Mouse (Mus musculus): ENCODE measurements around the gene Ddit4. TPM values are rescaled to one million over a fixed set of nuclear protein-coding genes. Genes with fewer than 3 reads are reported as not detected.
A peak's percentile ranks its signal among the peaks of the same experiment; 100 is the strongest.

Gene Ddit4
- total and polyA plus RNA-seq, 3 experiments, result 39.5 to 136 (median 50.6) TPM

DNA sequence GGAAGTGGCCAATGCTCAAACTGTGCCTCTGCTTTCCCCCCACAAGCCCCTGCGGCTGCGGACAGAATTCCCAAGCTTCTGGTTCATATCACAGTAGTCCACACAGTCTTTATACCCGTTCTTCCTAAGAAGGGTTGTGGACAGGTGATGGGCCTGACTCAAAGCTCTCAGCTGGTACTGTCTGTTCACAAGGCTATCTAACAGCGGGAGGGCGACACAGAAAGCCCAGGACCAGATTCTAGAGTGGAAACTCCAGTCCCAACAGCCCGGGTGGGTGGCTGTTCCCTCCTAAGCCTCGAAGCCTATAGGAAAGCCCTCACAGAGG, 31.2 kb downstream of the Ddit4 start:
- dilution Hi-C loops (cut with MboI; ENCODE audit: extremely low pct_ligation_motif_present, extremely low pct_unique_long_range_greater_than_20kb, low sequenced_read_pairs) (no loop called here), in situ Hi-C loops (cut with MboI; ENCODE audit: low pct_ligation_motif_present, low pct_unique_long_range_greater_than_20kb, low sequenced_read_pairs) (loop anchor here (25.0 kb wide), 1 partner anchor 467 kb away; the partner anchor contains the start of gene Gm17455)
- Histone ChIP-seq H3K4me3 (replicated peaks in 1 of 3; ENCODE audit: low read depth in 2 of 3, low read length in 2 of 3, poor library complexity in 1 of 3) (peak overlapping the region in 1 of 3 experiments; percentile 45), H3K79me2 (replicated peaks; ENCODE audit: control insufficient read depth, extremely low read depth, insufficient read depth, poor library complexity, severe bottlenecking) (no peaks in the 10 kb centered on the region), H3K4me1 (ENCODE audit: control insufficient read depth in 1 of 2, insufficient read depth in 2 of 2) (peaks cover 13 to 55% of the 10 kb centered on the region in 2 experiments), H3K36me3 (replicated peaks in 1 of 2; ENCODE audit: control insufficient read depth in 1 of 2, insufficient read depth in 1 of 2, low read length in 1 of 2) (no peaks in the 10 kb centered on the region), H3K4me2 (ENCODE audit: insufficient read depth, low read depth, poor library complexity, severe bottlenecking) (peak overlapping the region; percentile 26), H3K27me3 (replicated peaks) (no peaks in the 10 kb centered on the region), H3K9ac (ENCODE audit: insufficient read depth, low read depth) (peak overlapping the region; percentile 4), H3K27ac (ENCODE audit: insufficient read depth, low read depth) (no peak overlapping the region), H3K9me3 (replicated peaks; ENCODE audit: low read length) (no peaks in the 10 kb centered on the region)
- DNase-seq (ENCODE audit: extremely low read depth), result no peak
- 0 out of 2 replicates have a peak, but pooled peaks have one; percentile 15 for TF ChIP-seq TBP (conservative IDR thresholded peaks at IDR 0.05; ENCODE audit: low read depth, low read length)
- no peak for TF ChIP-seq MXI1 (IDR thresholded peaks at IDR 0.05; ENCODE audit: low read depth, low read length)

DNA sequence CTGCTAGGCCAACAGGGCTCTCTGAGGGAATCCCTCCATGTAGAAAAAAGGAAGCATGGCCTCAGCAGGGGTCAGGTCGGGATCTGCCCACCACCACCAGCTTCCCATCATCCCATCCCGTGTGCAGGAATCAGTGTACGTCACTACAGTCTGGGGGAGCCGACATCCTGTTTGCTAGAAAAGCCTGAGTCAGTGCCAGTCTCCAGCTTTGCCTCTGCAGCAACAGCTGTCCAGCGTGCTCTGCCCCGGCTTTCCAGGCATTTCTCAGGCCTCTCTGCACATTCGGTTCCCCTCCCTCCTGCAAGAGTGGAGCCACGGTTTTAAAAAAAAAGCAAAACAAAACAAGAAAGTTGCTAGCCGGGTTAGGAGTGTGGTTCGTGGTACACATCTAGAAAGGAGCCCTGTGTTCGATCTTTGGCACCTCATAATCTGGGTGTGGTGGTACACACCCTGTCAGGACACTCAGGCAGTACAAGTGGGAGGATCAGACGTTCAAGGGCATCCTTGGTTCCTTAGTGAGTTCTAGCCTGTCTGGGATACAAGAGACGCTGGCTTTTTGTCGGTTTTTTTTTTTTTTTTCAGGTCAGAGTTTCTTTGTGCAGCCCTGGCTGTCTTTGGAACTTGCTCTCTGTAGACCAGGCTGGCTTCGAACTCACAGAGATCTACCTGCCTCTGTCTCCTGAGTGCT, 32.0 kb downstream of the Ddit4 start:
- no peaks in the 10 kb centered on the region for H3K27me3 ChIP-seq (replicated peaks)
- no peaks in the 10 kb centered on the region for H3K79me2 ChIP-seq (replicated peaks; ENCODE audit: control insufficient read depth, extremely low read depth, insufficient read depth, poor library complexity, severe bottlenecking)
- DNase-seq (ENCODE audit: extremely low read depth), result no peak
- dilution Hi-C loops (cut with MboI; ENCODE audit: extremely low pct_ligation_motif_present, extremely low pct_unique_long_range_greater_than_20kb, low sequenced_read_pairs), result no loop called here
- H3K9me3 ChIP-seq (replicated peaks; ENCODE audit: low read length), result no peaks in the 10 kb centered on the region
- H3K4me2 ChIP-seq (ENCODE audit: insufficient read depth, low read depth, poor library complexity, severe bottlenecking), result no peak overlapping the region
- H3K9ac ChIP-seq (ENCODE audit: insufficient read depth, low read depth), result no peak overlapping the region
- H3K4me3 ChIP-seq (replicated peaks in 1 of 3; ENCODE audit: low read depth in 2 of 3, low read length in 2 of 3, poor library complexity in 1 of 3), result no peak overlapping the region
- H3K27ac ChIP-seq (ENCODE audit: insufficient read depth, low read depth), result no peak overlapping the region
- H3K4me1 ChIP-seq (ENCODE audit: control insufficient read depth in 1 of 2, insufficient read depth in 2 of 2), result peaks cover 13 to 50% of the 10 kb centered on the region in 2 experiments
- in situ Hi-C loops (cut with MboI; ENCODE audit: low pct_ligation_motif_present, low pct_unique_long_range_greater_than_20kb, low sequenced_read_pairs), result loop anchor here (25.0 kb wide), 1 partner anchor 468 kb away; the partner anchor contains the start of gene Gm17455
- no peaks in the 10 kb centered on the region for H3K36me3 ChIP-seq (replicated peaks in 1 of 2; ENCODE audit: control insufficient read depth in 1 of 2, insufficient read depth in 1 of 2, low read length in 1 of 2)
- TF ChIP-seq ZNF384 (IDR thresholded peaks at IDR 0.05; ENCODE audit: low read depth, low read length) (peak; percentile 42; the same call in 1 of the 2 replicates), MEF2A (IDR thresholded peaks at IDR 0.05; ENCODE audit: borderline replicate concordance, low read depth, low read length) (no peak)

DNA sequence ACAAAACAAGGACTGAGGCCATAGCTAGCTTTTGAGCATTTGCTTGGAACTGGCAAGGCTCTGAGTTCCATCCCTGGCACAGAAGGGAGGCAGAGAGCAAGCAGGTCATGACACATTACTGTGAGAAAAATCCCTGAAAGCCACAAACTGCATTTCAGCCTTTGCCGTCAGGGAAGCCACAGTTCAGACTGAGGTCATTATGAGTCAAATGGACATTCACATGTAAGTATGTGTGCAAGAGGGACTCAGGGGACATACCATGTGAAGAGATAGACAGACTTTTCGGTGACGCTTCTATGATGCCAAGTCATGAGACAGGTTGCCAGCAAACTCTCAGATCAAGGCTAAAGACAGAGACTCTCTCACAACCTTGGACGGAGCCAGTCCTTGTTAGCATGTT, 33.5 kb downstream of the Ddit4 start:
- Histone ChIP-seq H3K27ac (ENCODE audit: insufficient read depth, low read depth) (no peak overlapping the region), H3K79me2 (replicated peaks; ENCODE audit: control insufficient read depth, extremely low read depth, insufficient read depth, poor library complexity, severe bottlenecking) (no peaks in the 10 kb centered on the region), H3K36me3 (replicated peaks in 1 of 2; ENCODE audit: control insufficient read depth in 1 of 2, insufficient read depth in 1 of 2, low read length in 1 of 2) (no peaks in the 10 kb centered on the region), H3K4me1 (ENCODE audit: control insufficient read depth in 1 of 2, insufficient read depth in 2 of 2) (peaks cover 13 to 39% of the 10 kb centered on the region in 2 experiments), H3K9me3 (replicated peaks; ENCODE audit: low read length) (no peaks in the 10 kb centered on the region), H3K27me3 (replicated peaks) (no peaks in the 10 kb centered on the region), H3K9ac (ENCODE audit: insufficient read depth, low read depth) (no peak overlapping the region), H3K4me2 (ENCODE audit: insufficient read depth, low read depth, poor library complexity, severe bottlenecking) (no peak overlapping the region), H3K4me3 (replicated peaks in 1 of 3; ENCODE audit: low read depth in 2 of 3, low read length in 2 of 3, poor library complexity in 1 of 3) (no peak overlapping the region)
- DNase-seq (ENCODE audit: extremely low read depth), result no peak
- in situ Hi-C loops (cut with MboI; ENCODE audit: low pct_ligation_motif_present, low pct_unique_long_range_greater_than_20kb, low sequenced_read_pairs) (loop anchor here (25.0 kb wide), 1 partner anchor 469 kb away; the partner anchor contains the start of gene Gm17455), dilution Hi-C loops (cut with MboI; ENCODE audit: extremely low pct_ligation_motif_present, extremely low pct_unique_long_range_greater_than_20kb, low sequenced_read_pairs) (no loop called here)
- TF ChIP-seq ZNF384 (IDR thresholded peaks at IDR 0.05; ENCODE audit: low read depth, low read length) (no peak), BHLHE40 (IDR thresholded peaks at IDR 0.05; ENCODE audit: low read depth, low read length) (peak; percentile 77), ETS1 (conservative IDR thresholded peaks at IDR 0.05; ENCODE audit: low read depth, low read length) (peak; percentile 79), KAT2A (IDR thresholded peaks at IDR 0.05; ENCODE audit: insufficient replicate concordance, low read length) (no peak), EP300 (IDR thresholded peaks at IDR 0.05; ENCODE audit: low read length) (peak; percentile 46; the same call in 1 of the 2 replicates), MXI1 (IDR thresholded peaks at IDR 0.05; ENCODE audit: low read depth, low read length) (no peak), E2F4 (IDR thresholded peaks at IDR 0.05; ENCODE audit: insufficient replicate concordance, low read depth, low read length) (no peak), HCFC1 (IDR thresholded peaks at IDR 0.05; ENCODE audit: low read depth, low read length) (no peak), GABPA (IDR thresholded peaks at IDR 0.05; ENCODE audit: insufficient replicate concordance, low read depth, low read length) (no peak), JUN (IDR thresholded peaks at IDR 0.05; ENCODE audit: insufficient read depth, low read depth, low read length) (0 out of 2 replicates have a peak, but pooled peaks have one; percentile 8), SIN3A (IDR thresholded peaks at IDR 0.05; ENCODE audit: low read length) (no peak), CHD2 (IDR thresholded peaks at IDR 0.05; ENCODE audit: low read length) (no peak), NRF1 (IDR thresholded peaks at IDR 0.05; ENCODE audit: low read depth, low read length) (no peak), ZC3H11A (IDR thresholded peaks at IDR 0.05; ENCODE audit: low read depth, low read length) (no peak), JUND (conservative IDR thresholded peaks at IDR 0.05; ENCODE audit: low read depth, low read length) (no peak), MAX (IDR thresholded peaks at IDR 0.05; ENCODE audit: low read length) (no peak), RAD21 (IDR thresholded peaks at IDR 0.05; ENCODE audit: low read depth, low read length) (no peak), IRF4 (IDR thresholded peaks at IDR 0.05; ENCODE audit: low read depth, low read length) (peak; percentile 73), CTCF (conservative IDR thresholded peaks at IDR 0.05 in 1 of 2, IDR thresholded peaks at IDR 0.05 in 1 of 2; ENCODE audit: low read depth in 2 of 2, low read length in 2 of 2) (no peak), TCF12 (IDR thresholded peaks at IDR 0.05; ENCODE audit: low read depth, low read length) (peak; percentile 35; the same call in 1 of the 2 replicates)
